Mouse (Mus musculus) stomach, postnatal 0 days (tissue): ENCODE results near the gene Batf3. TPM values are rescaled to one million over a fixed set of nuclear protein-coding genes. Genes with fewer than 3 reads are reported as not detected.

Experiments used
- ATAC-seq: fragments of 200-750 bp; cut with Nextera tagmentation; 2 replicates; pipeline ENCODE4 v1.8.0; 2017; ENCODE audit not compliant: low FRiP score, low TSS enrichment
- DNase-seq: peaks from one replicate; pipeline ENCODE4 v3.0.0-alpha.2; 2016; ENCODE audit warnings: low spot score
- H3K27ac ChIP-seq: fragments of 300-500 bp; sonication (generic); replicated peaks from 2 replicates; pipeline ENCODE4 v1.5.1; 2014; ENCODE audit warnings: mild to moderate bottlenecking, control low read depth
- H3K27me3 ChIP-seq: fragments of 300-500 bp; sonication (generic); 2 replicates; pipeline ENCODE4 v1.6.1; 2014; ENCODE audit warnings: low read length; ENCODE audit not compliant: control insufficient read depth, insufficient read depth
- H3K36me3 ChIP-seq: fragments of 300-500 bp; sonication (generic); 2 replicates; pipeline ENCODE4 v1.6.1; 2014; ENCODE audit warnings: low read length, mixed read lengths; ENCODE audit not compliant: control insufficient read depth, insufficient read depth
- H3K4me1 ChIP-seq: fragments of 300-500 bp; sonication (generic); replicated peaks from 2 replicates; pipeline ENCODE4 v1.6.1; 2014; ENCODE audit warnings: antibody characterized with exemption; ENCODE audit not compliant: control insufficient read depth, insufficient read depth
- H3K4me2 ChIP-seq: fragments of 300-500 bp; sonication (generic); replicated peaks from 2 replicates; pipeline ENCODE4 v1.6.1; 2014; ENCODE audit warnings: low read depth, mild to moderate bottlenecking, control low read depth, moderate library complexity
- H3K4me3 ChIP-seq: fragments of 300-500 bp; sonication (generic); 2 replicates; pipeline ENCODE4 v1.5.1; 2014; ENCODE audit warnings: low read depth, low read length, control low read depth
- H3K9ac ChIP-seq: fragments of 300-500 bp; sonication (generic); 2 replicates; pipeline ENCODE4 v1.6.1; 2014; ENCODE audit warnings: mild to moderate bottlenecking, low read length, control low read depth, mixed read lengths
- H3K9me3 ChIP-seq: fragments of 300-500 bp; sonication (generic); 2 replicates; pipeline ENCODE4 v1.6.1; 2016; ENCODE audit warnings: low read length; ENCODE audit not compliant: control insufficient read depth
- CTCF ChIP-seq: IDR thresholded peaks from 2 replicates; pipeline ENCODE4 v1.5.1; 2016; ENCODE audit warnings: antibody characterized with exemption, low read depth, mild to moderate bottlenecking, moderate library complexity
- EP300 ChIP-seq: optimal IDR thresholded peaks from 2 replicates; pipeline ENCODE3; 2016; ENCODE audit warnings: antibody characterized with exemption
- WGBS: fragments of 180-500 bp; shearing (Covaris S2); extraction: QIAGEN DNeasy Blood & Tissue Kit; methylation state at CpG from one replicate; pipeline ENCODE4 v1.1.7; 2014; 5-methylcytosine and 5-hydroxymethylcytosine counted together
- polyA plus RNA-seq: library from polyadenylated mRNA; unstranded; fragments of >200 nt; fragmentation: Nextera tagmentation; extraction: Ambion mirVana; gene quantifications from 2 replicates; pipeline ENCODE4 v1.2.1, GENCODE M21; 2015

Gene Batf3
- polyA plus RNA-seq, 1 experiment from 2014 or later = 5.7 TPM

- WGBS = 13% methylated on average over 38 of the region's 38 CpGs
- Histone ChIP-seq H3K4me1 (no peaks in the 10 kb centered on the region), H3K27me3 (no peaks in the 10 kb centered on the region), H3K9ac (0 out of 2 replicates have a peak overlapping the region, but pooled peaks have one; percentile 43), H3K4me3 (peak overlapping the region; percentile 28; the same call in 1 of the 2 replicates), H3K36me3 (no peaks in the 10 kb centered on the region), H3K9me3 (no peaks in the 10 kb centered on the region), H3K27ac (no peak overlapping the region), H3K4me2 (peak overlapping the region; percentile 48)
- DNase-seq (peak; percentile 83), ATAC-seq (peak; percentile 87)
- peak; percentile 84 for TF ChIP-seq CTCF
- no peak for TF ChIP-seq EP300
These were observed 28.4 kb downstream of the Batf3 start for GRCm38 (mm10) chr1:191125811-191126638.

GRCm38 (mm10) chr1:191131692-191132091 lies 34.0 kb downstream of the Batf3 start:
- H3K27ac ChIP-seq = no peak overlapping the region
- H3K36me3 ChIP-seq = no peaks in the 10 kb centered on the region
- ATAC-seq (no peak), DNase-seq (no peak)
- no peak overlapping the region for H3K4me2 ChIP-seq
- no peak overlapping the region for H3K9ac ChIP-seq
- no peaks in the 10 kb centered on the region for H3K9me3 ChIP-seq
- TF ChIP-seq CTCF = no peak
- no peak for TF ChIP-seq EP300
- no peak overlapping the region for H3K4me3 ChIP-seq
- H3K27me3 ChIP-seq = no peaks in the 10 kb centered on the region
- 84% methylated on average over 2 of the region's 2 CpGs for WGBS
- H3K4me1 ChIP-seq = no peaks in the 10 kb centered on the region

GRCm38 (mm10) chr1:191132240-191132639 lies 34.6 kb downstream of the Batf3 start:
- H3K4me1 ChIP-seq = no peaks in the 10 kb centered on the region
- H3K4me3 ChIP-seq = no peak overlapping the region
- DNase-seq (no peak), ATAC-seq (no peak)
- no peak overlapping the region for H3K9ac ChIP-seq
- 55% methylated on average over 5 of the region's 5 CpGs for WGBS
- no peak overlapping the region for H3K27ac ChIP-seq
- no peaks in the 10 kb centered on the region for H3K9me3 ChIP-seq
- TF ChIP-seq EP300 (no peak), CTCF (no peak)
- no peak overlapping the region for H3K4me2 ChIP-seq
- H3K27me3 ChIP-seq = no peaks in the 10 kb centered on the region
- H3K36me3 ChIP-seq = no peaks in the 10 kb centered on the region

- ATAC-seq (no peak), DNase-seq (no peak)
- no peaks in the 10 kb centered on the region for H3K4me1 ChIP-seq
- H3K4me2 ChIP-seq = no peak overlapping the region
- no peak overlapping the region for H3K27ac ChIP-seq
- H3K27me3 ChIP-seq = no peaks in the 10 kb centered on the region
- no peaks in the 10 kb centered on the region for H3K36me3 ChIP-seq
- no peak overlapping the region for H3K9ac ChIP-seq
- no peak for TF ChIP-seq EP300
- TF ChIP-seq CTCF = no peak
- H3K9me3 ChIP-seq = no peaks in the 10 kb centered on the region
- no peak overlapping the region for H3K4me3 ChIP-seq
- 64% methylated on average over 5 of the region's 5 CpGs for WGBS
These were observed 35.3 kb downstream of the Batf3 start for GRCm38 (mm10) chr1:191132934-191133333.

- no peak for DNase-seq
These were observed 37.8 kb downstream of the Batf3 start for GRCm38 (mm10) chr1:191135406-191135805.

GRCm38 (mm10) chr1:191138436-191138835 lies 40.8 kb downstream of the Batf3 start:
- Histone ChIP-seq H3K9me3 (no peaks in the 10 kb centered on the region), H3K27ac (no peak overlapping the region), H3K4me1 (no peaks in the 10 kb centered on the region), H3K4me3 (no peak overlapping the region), H3K4me2 (no peak overlapping the region), H3K36me3 (no peaks in the 10 kb centered on the region), H3K27me3 (no peaks in the 10 kb centered on the region), H3K9ac (no peak overlapping the region)
- DNase-seq (no peak), ATAC-seq (no peak)
- 91% methylated on average over 4 of the region's 4 CpGs for WGBS
- no peak for TF ChIP-seq EP300
- no peak for TF ChIP-seq CTCF

More at GRCm38 (mm10) chr1:191135406-191135805, 37.8 kb downstream of the Batf3 start:
- Histone ChIP-seq H3K4me2 (no peak overlapping the region), H3K4me1 (no peaks in the 10 kb centered on the region), H3K27ac (no peak overlapping the region), H3K27me3 (no peaks in the 10 kb centered on the region), H3K9ac (no peak overlapping the region), H3K36me3 (no peaks in the 10 kb centered on the region), H3K4me3 (no peak overlapping the region), H3K9me3 (no peaks in the 10 kb centered on the region)
- ATAC-seq = no peak
- TF ChIP-seq EP300 (no peak), CTCF (no peak)
- 42% methylated on average over 4 of the region's 4 CpGs for WGBS
